ENCODE assay signal across 16 mouse cellular contexts in the genomic region with DNA sequence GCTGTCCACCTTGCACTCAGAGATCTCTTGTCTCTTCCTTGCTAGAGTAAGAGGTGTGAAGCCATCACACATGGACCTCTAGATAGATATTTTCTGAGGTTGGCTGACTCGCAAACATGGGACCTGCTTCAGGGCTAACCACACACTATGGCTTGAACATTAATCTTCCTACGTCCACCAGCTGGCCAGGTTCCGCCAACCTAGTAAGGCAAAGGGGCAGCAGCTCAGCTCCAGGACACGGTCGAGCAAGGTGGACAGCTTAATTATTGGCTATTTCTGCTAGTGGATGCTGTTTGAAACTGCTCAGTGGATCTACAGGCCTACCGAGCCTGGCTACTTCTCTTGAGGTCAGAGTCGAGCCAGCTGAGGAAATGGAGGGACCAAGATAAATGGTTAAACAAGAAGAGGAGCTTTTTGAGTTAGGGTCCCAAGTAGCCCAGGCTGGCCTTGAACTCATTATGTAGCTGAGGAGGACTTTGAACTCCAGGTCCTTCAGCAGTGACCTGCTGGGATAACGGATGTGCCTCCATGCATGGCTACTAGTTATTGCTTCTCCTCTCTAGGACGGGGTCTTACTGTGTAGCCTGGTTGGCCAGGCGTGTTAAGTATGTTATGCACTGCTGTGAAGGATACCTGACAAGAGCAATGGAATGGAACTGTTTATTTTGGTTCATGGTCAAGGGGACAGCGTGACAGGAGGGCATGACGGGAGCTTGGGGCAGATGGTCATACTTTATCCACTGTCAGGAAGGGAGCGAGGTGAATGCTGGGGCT. TPM values are rescaled to one million over a fixed set of nuclear protein-coding genes. Genes with fewer than 3 reads are reported as not detected.
A peak's percentile ranks its signal among the peaks of the same experiment; 100 is the strongest.
DNase-seq lines count a peak whose midpoint lies in the region; ATAC-seq lines count a peak whose summit lies in the region.
"Had no signal": no experiment of that assay in that cellular context is flagged by ENCODE, and none has a peak within 500 bp of the region (broad histone marks: within the 10 kb centered on the region; RNA-seq: fewer than 3 reads in every experiment).

No protein-coding gene starts in this region.

- ATAC-seq in megakaryocyte, adult 5-6 weeks (ENCODE audit: poor library complexity, severe bottlenecking): no peak
- peak; percentile 73 for ATAC-seq in kidney, embryonic 15.5 days (replicated peaks; ENCODE audit: low FRiP score)
- ATAC-seq: forebrain, embryonic 13.5 days; midbrain, embryonic 13.5 days had no signal

- H3K36me3 ChIP-seq in megakaryocyte, embryonic 14.5 days (replicated peaks; ENCODE audit: low read length): peaks cover 53% of the 10 kb centered on the region
- H3K36me3 ChIP-seq in kidney, embryonic 15.5 days: peaks cover 32% of the 10 kb centered on the region

- H3K4me1 ChIP-seq in megakaryocyte, embryonic 14.5 days: peaks cover 83% of the 10 kb centered on the region
- peaks cover 45% of the 10 kb centered on the region for H3K4me1 ChIP-seq in kidney, embryonic 15.5 days
- H3K4me1 ChIP-seq: limb, embryonic 15.5 days had no signal

- intact Hi-C loops in heart, postnatal 14 days (cut with DNase I): no loop called here

- peaks cover 7% of the 10 kb centered on the region for H3K27me3 ChIP-seq in megakaryocyte, embryonic 14.5 days (replicated peaks)
- no peaks in the 10 kb centered on the region for H3K27me3 ChIP-seq in kidney, embryonic 15.5 days
- H3K27me3 ChIP-seq: embryonic facial prominence, embryonic 15.5 days; forebrain, embryonic 13.5 days; hindbrain, embryonic 13.5 days; limb, embryonic 15.5 days; midbrain, embryonic 13.5 days had no signal

- no peak overlapping the region for H3K9ac ChIP-seq in kidney, embryonic 15.5 days
- H3K9ac ChIP-seq: embryonic facial prominence, embryonic 15.5 days; forebrain, embryonic 13.5 days; hindbrain, embryonic 13.5 days; limb, embryonic 15.5 days; midbrain, embryonic 13.5 days had no signal

- WGBS in kidney, embryonic 15.5 days: 55% methylated on average over 13 of the region's 13 CpGs

- peak; percentile 79 for DNase-seq in heart, adult 11 months
- no peak for DNase-seq in heart, postnatal 14 days
- peak; percentile 60 for DNase-seq in yolk sac, embryonic 10.5 days (ENCODE audit: low spot score)
- DNase-seq in adipocyte (ENCODE audit: low spot score): no peak
- DNase-seq in neural tube, embryonic 10.5 days (ENCODE audit: extremely low spot score, low spot score): no peak
- DNase-seq: cerebellum, adult 11 months; lung, postnatal 10 days; thymus, postnatal 14 days had no signal

- no peak overlapping the region for H3K4me2 ChIP-seq in kidney, embryonic 15.5 days
- H3K4me2 ChIP-seq: embryonic facial prominence, embryonic 15.5 days; forebrain, embryonic 13.5 days; hindbrain, embryonic 13.5 days; limb, embryonic 15.5 days; midbrain, embryonic 13.5 days had no signal

- peak overlapping the region; percentile 54 for H3K4me3 ChIP-seq in megakaryocyte, embryonic 14.5 days (replicated peaks)
- no peak overlapping the region for H3K4me3 ChIP-seq in kidney, embryonic 15.5 days (replicated peaks)
- H3K4me3 ChIP-seq: embryonic facial prominence, embryonic 15.5 days; forebrain, embryonic 13.5 days; hindbrain, embryonic 13.5 days; limb, embryonic 15.5 days; midbrain, embryonic 13.5 days had no signal

- H3K9me3 ChIP-seq in megakaryocyte, embryonic 14.5 days: peaks cover 5% of the 10 kb centered on the region
- H3K9me3 ChIP-seq in kidney, embryonic 15.5 days (replicated peaks): no peaks in the 10 kb centered on the region
- H3K9me3 ChIP-seq: embryonic facial prominence, embryonic 15.5 days; forebrain, embryonic 13.5 days; hindbrain, embryonic 13.5 days; limb, embryonic 15.5 days; midbrain, embryonic 13.5 days had no signal

- peak overlapping the region; percentile 86 for H3K27ac ChIP-seq in kidney, embryonic 15.5 days
- H3K27ac ChIP-seq: embryonic facial prominence, embryonic 15.5 days; forebrain, embryonic 13.5 days; hindbrain, embryonic 13.5 days; limb, embryonic 15.5 days; midbrain, embryonic 13.5 days had no signal

RNA-seq across cellular contexts. Expression of gene Tmem120a, which starts 32.5 kb away (rescaled TPM):
- 10 to 100 TPM in 1 of 2 experiments, 1 to 10 TPM in 1; 10.0 to 10.3 TPM for total RNA-seq in heart, postnatal 14 days (2021)
- polyA plus RNA-seq in megakaryocyte, embryonic 14.5 days (2012; ENCODE audit: insufficient read depth, low replicate concordance): 13.5 and 55.6 TPM in 2 replicates
- 18.1 and 20.9 TPM in 2 replicates for total RNA-seq in megakaryocyte, adult 5-6 weeks (2015)
- 15.1 and 19.1 TPM in 2 replicates for total RNA-seq in megakaryocyte, adult 5-6 weeks (2017)
- polyA plus RNA-seq in kidney, embryonic 15.5 days (2015; fragmentation: Nextera tagmentation; extraction: Ambion mirVana): 64.2 and 68.1 TPM in 2 replicates

RNA-seq across cellular contexts. Expression of gene Por, which starts 41.9 kb away (rescaled TPM):
- 10 to 100 TPM; 56.2 to 57.7 TPM for total RNA-seq in heart, postnatal 14 days (2021)
- polyA plus RNA-seq in megakaryocyte, embryonic 14.5 days (2012; ENCODE audit: insufficient read depth, low replicate concordance): 112 and 330 TPM in 2 replicates
- 29.6 and 31.1 TPM in 2 replicates for total RNA-seq in megakaryocyte, adult 5-6 weeks (2015)
- total RNA-seq in megakaryocyte, adult 5-6 weeks (2017): 45.9 and 49.7 TPM in 2 replicates
- polyA plus RNA-seq in kidney, embryonic 15.5 days (2015; fragmentation: Nextera tagmentation; extraction: Ambion mirVana): 78.2 and 89.0 TPM in 2 replicates

Comparison
In these comparisons a context has a peak if more than half of its experiments do, and no peak if none do; other contexts are left out.
1. DNase-seq: peak in heart, adult 11 months (single experiment) and yolk sac, embryonic 10.5 days (single experiment); none in heart, postnatal 14 days (0 of 2), adipocyte (single experiment) and neural tube, embryonic 10.5 days (single experiment).